16 mouse cellular contexts compared by ENCODE assay signal in genomic region chr5:144370986-144371385, GRCm38 (mm10). TPM values are rescaled to one million over a fixed set of nuclear protein-coding genes. Genes with fewer than 3 reads are reported as not detected.
A peak's percentile ranks its signal among the peaks of the same experiment; 100 is the strongest.
DNase-seq lines count a peak whose midpoint lies in the region; ATAC-seq and TF ChIP-seq lines count a peak whose summit lies in the region.
"Had no signal": no experiment of that assay in that cellular context is flagged by ENCODE, and none has a peak within 500 bp of the region (broad histone marks: within the 10 kb centered on the region; RNA-seq: fewer than 3 reads in every experiment).

No protein-coding gene starts in this region.

- DNase-seq in kidney, adult 9 months = no peak
- DNase-seq in embryo, embryonic 11 days = peak; percentile 62
- DNase-seq in layer of hippocampus, adult 8-10 months (ENCODE audit: low spot score in 2 of 2) = no peak
- no peak for DNase-seq in left cerebral cortex, adult 18-20 months (ENCODE audit: low spot score in 2 of 2)
- DNase-seq: cerebellum, adult 9-10 months; gastrocnemius, postnatal 10 days; kidney, postnatal 36 days; right cerebral cortex, postnatal 25 days; thymus, postnatal 4 days had no signal

- no peak overlapping the region for H3ac ChIP-seq in myocyte (ENCODE audit: control insufficient read depth, insufficient read length)

- H3K36me3 ChIP-seq in kidney, embryonic 15.5 days = no peaks in the 10 kb centered on the region
- H3K36me3 ChIP-seq in limb, embryonic 13.5 days = no peaks in the 10 kb centered on the region
- no peaks in the 10 kb centered on the region for H3K36me3 ChIP-seq in myocyte (ENCODE audit: control insufficient read depth, insufficient read depth)
- H3K36me3 ChIP-seq: heart, embryonic 15.5 days; midbrain, embryonic 13.5 days had no signal

- no peak overlapping the region for H3K4me2 ChIP-seq in kidney, embryonic 15.5 days
- H3K4me2 ChIP-seq in limb, embryonic 13.5 days (replicated peaks) = no peak overlapping the region
- H3K4me2 ChIP-seq in myocyte (ENCODE audit: low read depth) = peak overlapping the region; percentile 59
- H3K4me2 ChIP-seq: heart, embryonic 15.5 days; midbrain, embryonic 13.5 days had no signal

- no peak overlapping the region for H3K27ac ChIP-seq in kidney, embryonic 15.5 days
- no peak overlapping the region for H3K27ac ChIP-seq in limb, embryonic 13.5 days
- H3K27ac ChIP-seq: heart, embryonic 15.5 days; midbrain, embryonic 13.5 days had no signal

- no peak for TF ChIP-seq POLR2A in myocyte (IDR thresholded peaks at IDR 0.05; ENCODE audit: insufficient read length, low read depth)

- H3K9me3 ChIP-seq in kidney, embryonic 15.5 days (replicated peaks) = no peaks in the 10 kb centered on the region
- no peaks in the 10 kb centered on the region for H3K9me3 ChIP-seq in limb, embryonic 13.5 days
- H3K9me3 ChIP-seq: heart, embryonic 15.5 days; midbrain, embryonic 13.5 days had no signal

- no peaks in the 10 kb centered on the region for H3K27me3 ChIP-seq in kidney, embryonic 15.5 days
- H3K27me3 ChIP-seq in limb, embryonic 13.5 days = no peaks in the 10 kb centered on the region
- H3K27me3 ChIP-seq in myocyte (ENCODE audit: control insufficient read depth, insufficient read depth, insufficient read length) = no peaks in the 10 kb centered on the region
- H3K27me3 ChIP-seq: heart, embryonic 15.5 days; midbrain, embryonic 13.5 days had no signal

- no peaks in the 10 kb centered on the region for H3K79me2 ChIP-seq in myocyte (ENCODE audit: control insufficient read depth, insufficient read depth)

- no peaks in the 10 kb centered on the region for H3K4me1 ChIP-seq in kidney, embryonic 15.5 days
- H3K4me1 ChIP-seq in limb, embryonic 13.5 days = no peaks in the 10 kb centered on the region
- H3K4me1 ChIP-seq: heart, embryonic 15.5 days; midbrain, embryonic 13.5 days had no signal

- 6% methylated on average over 6 of the region's 6 CpGs for WGBS in kidney, embryonic 15.5 days
- 3% methylated on average over 6 of the region's 6 CpGs for WGBS in limb, embryonic 13.5 days

- ATAC-seq in kidney, embryonic 15.5 days (replicated peaks; ENCODE audit: low FRiP score) = 0 out of 2 replicates have a peak, but pooled peaks have one; percentile 22
- ATAC-seq in limb, embryonic 13.5 days (ENCODE audit: low FRiP score, low read depth) = peak; percentile 72; the same call in 1 of the 2 replicates
- ATAC-seq in cerebellum, adult (ENCODE audit: insufficient number of reproducible peaks, low FRiP score, low TSS enrichment) = no peak
- ATAC-seq: CD4-positive, CD25-positive, alpha-beta regulatory T cell, adult 4 months; midbrain, embryonic 13.5 days had no signal

- H3K9ac ChIP-seq in kidney, embryonic 15.5 days = no peak overlapping the region
- no peak overlapping the region for H3K9ac ChIP-seq in limb, embryonic 13.5 days
- H3K9ac ChIP-seq: heart, embryonic 15.5 days; midbrain, embryonic 13.5 days had no signal

- no peak overlapping the region for H3K4me3 ChIP-seq in kidney, embryonic 15.5 days (replicated peaks)
- no peak overlapping the region for H3K4me3 ChIP-seq in limb, embryonic 13.5 days
- no peak overlapping the region for H3K4me3 ChIP-seq in myocyte
- H3K4me3 ChIP-seq: heart, embryonic 15.5 days; midbrain, embryonic 13.5 days had no signal

TF ChIP-seq in myocyte, 11 proteins besides CTCF, POLR2A, EP300 and RAD21:
- TF ChIP-seq SRF (IDR thresholded peaks at IDR 0.05; ENCODE audit: control insufficient read depth, insufficient read length, low read depth) = no peak
- peak; percentile 97 to 99 (median 98) for TF ChIP-seq MYOD1 (IDR thresholded peaks at IDR 0.05; ENCODE audit: control insufficient read depth in 1 of 3, insufficient read length in 2 of 3, low read depth in 2 of 3)
- peak; percentile 55 for TF ChIP-seq TCF12 (IDR thresholded peaks at IDR 0.05; ENCODE audit: insufficient read depth, poor library complexity, severe bottlenecking)
- TF ChIP-seq MYOG (IDR thresholded peaks at IDR 0.05; ENCODE audit: control insufficient read depth in 1 of 3, insufficient read depth in 1 of 3, insufficient read length in 2 of 3, low read depth in 2 of 3) = peak; percentile 17 to 70 (median 69)

RNA-seq across cellular contexts. Expression of gene Baiap2l1, which starts 13.1 kb away (rescaled TPM):
- 14.8 and 15.2 TPM in 2 replicates for polyA plus RNA-seq in kidney, embryonic 15.5 days (2015; fragmentation: Nextera tagmentation; extraction: Ambion mirVana)
- polyA plus RNA-seq in limb, embryonic 13.5 days (2015; fragmentation: Nextera tagmentation; extraction: Ambion mirVana) = 6.9 and 7.3 TPM in 2 replicates
- polyA plus RNA-seq in myocyte (2012; fragmentation: generic; extraction: Trizol) = 68.8 TPM
- 1 to 10 TPM in 2 of 4 experiments, under 1 TPM in 2; 0.61 to 1.3 (median 0.89) TPM for total RNA-seq in layer of hippocampus, adult 8-10 months (2022)
- total RNA-seq in left cerebral cortex, adult 18-20 months (2021) = 1 to 10 TPM in 1 of 2 experiments, under 1 TPM in 1; 0.45 to 1.2 TPM
